Mouse (Mus musculus): ENCODE data around the gene Vangl2.

- TF ChIP-seq POLR2A (IDR thresholded peaks at IDR 0.05; ENCODE audit: extremely low read depth, insufficient read depth, low read length) = no peak
- no peak for TF ChIP-seq CTCF (IDR thresholded peaks at IDR 0.05; ENCODE audit: low read depth, low read length)
These were observed 31.5 kb downstream of the Vangl2 start for GRCm38 (mm10) chr1:171996701-171997100.

All from liver, adult 2 months (tissue).